ENCODE assay signal across 10 mouse cellular contexts in the genomic region with DNA sequence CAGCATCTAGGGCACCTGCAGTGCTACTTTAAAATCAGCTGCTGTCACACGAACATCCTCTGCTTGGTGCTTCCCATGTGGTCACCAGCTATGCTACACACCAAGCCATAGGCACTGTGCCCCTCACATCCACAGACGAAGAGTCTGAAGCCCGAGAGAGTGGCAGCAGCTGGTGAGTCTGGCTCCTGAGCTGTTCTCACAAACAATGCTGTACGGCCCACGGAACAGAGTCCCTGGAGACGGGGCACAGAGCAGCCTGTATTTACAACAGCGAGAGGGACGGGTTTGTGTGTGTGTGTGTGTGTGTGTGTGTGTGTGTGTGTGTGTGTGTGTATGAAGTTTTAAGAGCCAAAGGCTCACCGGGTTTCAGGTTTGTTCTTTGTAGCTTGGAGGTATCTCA. TPM values are rescaled to one million over a fixed set of nuclear protein-coding genes. Genes with fewer than 3 reads are reported as not detected.
DNase-seq lines count a peak whose midpoint lies in the region; ATAC-seq and TF ChIP-seq lines count a peak whose summit lies in the region.
"Had no signal": no experiment of that assay in that cellular context is flagged by ENCODE, and none has a peak within 500 bp of the region (broad histone marks: within the 10 kb centered on the region; RNA-seq: fewer than 3 reads in every experiment).

No protein-coding gene starts in this region.

- no peak overlapping the region for H3K4me2 ChIP-seq in forebrain, postnatal 0 days (ENCODE audit: low read depth)
- 0 out of 2 replicates have a peak overlapping the region, but pooled peaks have one; percentile 6 for H3K4me2 ChIP-seq in midbrain, embryonic 13.5 days (replicated peaks)
- no peak overlapping the region for H3K4me2 ChIP-seq in stomach, embryonic 16.5 days (ENCODE audit: low read depth, low read length)

- H3K4me1 ChIP-seq in forebrain, postnatal 0 days (ENCODE audit: insufficient read depth): peaks cover 9% of the 10 kb centered on the region; the same call in 1 of the 2 replicates
- H3K4me1 ChIP-seq in midbrain, embryonic 13.5 days (replicated peaks): peaks cover 40% of the 10 kb centered on the region
- H3K4me1 ChIP-seq in stomach, embryonic 16.5 days (ENCODE audit: control insufficient read depth, insufficient read depth, low read length): peaks cover 16% of the 10 kb centered on the region; the same call in 1 of the 2 replicates
- H3K4me1 ChIP-seq in cerebellum, adult 2 months (ENCODE audit: control insufficient read depth, insufficient read depth, low read length): peaks cover 6% of the 10 kb centered on the region

- TF ChIP-seq CTCF in left cerebral cortex, adult 2 months (IDR thresholded peaks at IDR 0.05): no peak
- no peak for TF ChIP-seq CTCF in forebrain, postnatal 0 days (IDR thresholded peaks at IDR 0.05; ENCODE audit: low read depth)
- no peak for TF ChIP-seq CTCF in cerebellum, adult 2 months (IDR thresholded peaks at IDR 0.05; ENCODE audit: borderline replicate concordance, insufficient read depth, low read depth, low read length)

- ATAC-seq in forebrain, postnatal 0 days: peak; percentile 89
- ATAC-seq in midbrain, embryonic 13.5 days: peak; percentile 91
- ATAC-seq in stomach, embryonic 16.5 days (ENCODE audit: insufficient read depth, low FRiP score): no peak

- no peaks in the 10 kb centered on the region for H3K9me3 ChIP-seq in forebrain, postnatal 0 days (ENCODE audit: low read length)
- no peaks in the 10 kb centered on the region for H3K9me3 ChIP-seq in midbrain, embryonic 13.5 days
- H3K9me3 ChIP-seq in stomach, embryonic 16.5 days (replicated peaks; ENCODE audit: control insufficient read depth, low read length): no peaks in the 10 kb centered on the region
- H3K9me3 ChIP-seq: stomach, embryonic 15.5 days had no signal

- no peak overlapping the region for H3K9ac ChIP-seq in forebrain, postnatal 0 days
- H3K9ac ChIP-seq in midbrain, embryonic 13.5 days (replicated peaks): no peak overlapping the region
- 0 out of 2 replicates have a peak overlapping the region, but pooled peaks have one; percentile 32 for H3K9ac ChIP-seq in stomach, embryonic 16.5 days (ENCODE audit: low read length)
- H3K9ac ChIP-seq: stomach, embryonic 15.5 days had no signal

- no peaks in the 10 kb centered on the region for H3K36me3 ChIP-seq in forebrain, postnatal 0 days (ENCODE audit: insufficient read depth)
- H3K36me3 ChIP-seq in midbrain, embryonic 13.5 days: no peaks in the 10 kb centered on the region
- no peaks in the 10 kb centered on the region for H3K36me3 ChIP-seq in stomach, embryonic 16.5 days (ENCODE audit: control insufficient read depth, insufficient read depth, low read length)
- H3K36me3 ChIP-seq: stomach, embryonic 15.5 days had no signal

- WGBS in forebrain, postnatal 0 days: 14% methylated on average over 9 of the region's 9 CpGs
- 23% methylated on average over 9 of the region's 9 CpGs for WGBS in midbrain, embryonic 13.5 days
- 24% methylated on average over 9 of the region's 9 CpGs for WGBS in stomach, embryonic 16.5 days
- WGBS in cerebellum, adult 2 months: 20% methylated on average over 9 of the region's 9 CpGs

- H3K27ac ChIP-seq in left cerebral cortex, adult 2 months: no peak overlapping the region
- no peak overlapping the region for H3K27ac ChIP-seq in forebrain, postnatal 0 days (ENCODE audit: low read depth, low read length)
- peak overlapping the region; percentile 70 for H3K27ac ChIP-seq in midbrain, embryonic 13.5 days
- 0 out of 2 replicates have a peak overlapping the region, but pooled peaks have one; percentile 49 for H3K27ac ChIP-seq in stomach, embryonic 16.5 days (ENCODE audit: low read length)
- H3K27ac ChIP-seq in cerebellum, adult 2 months (ENCODE audit: insufficient read depth, low read length): no peak overlapping the region

- peak; percentile 34 to 40 for DNase-seq in left cerebral cortex, postnatal 25 days (ENCODE audit: low spot score in 2 of 2)
- no peak for DNase-seq in left cerebral cortex, adult 2 months (ENCODE audit: extremely low spot score in 1 of 2, low spot score in 2 of 2)
- DNase-seq in forebrain, postnatal 0 days: peak; percentile 60
- no peak for DNase-seq in cerebellum, adult 2 months
- DNase-seq in heart, postnatal 14 days: no peak
- no peak for DNase-seq in adrenal gland, postnatal 10 days
- DNase-seq: heart, postnatal 36 days had no signal

- no peak overlapping the region for H3K4me3 ChIP-seq in left cerebral cortex, adult 2 months
- no peak overlapping the region for H3K4me3 ChIP-seq in forebrain, postnatal 0 days (ENCODE audit: low read depth, low read length)
- no peak overlapping the region for H3K4me3 ChIP-seq in midbrain, embryonic 13.5 days (replicated peaks)
- H3K4me3 ChIP-seq in stomach, embryonic 16.5 days (replicated peaks; ENCODE audit: low read length): no peak overlapping the region
- no peak overlapping the region for H3K4me3 ChIP-seq in cerebellum, adult 2 months (replicated peaks; ENCODE audit: insufficient read depth, low read depth, low read length)
- H3K4me3 ChIP-seq: stomach, embryonic 15.5 days had no signal

- intact Hi-C loops in left cerebral cortex, postnatal 25 days (cut with DNase I): no loop called here
- intact Hi-C loops in left cerebral cortex, adult 2 months (cut with DNase I): no loop called here
- intact Hi-C loops in heart, postnatal 14 days (cut with DNase I): no loop called here

- no peak for TF ChIP-seq POLR2A in cerebellum, adult 2 months (IDR thresholded peaks at IDR 0.05; ENCODE audit: borderline replicate concordance, insufficient read depth, low read length)

- no peaks in the 10 kb centered on the region for H3K27me3 ChIP-seq in forebrain, postnatal 0 days (ENCODE audit: insufficient read depth, low read length)
- no peaks in the 10 kb centered on the region for H3K27me3 ChIP-seq in midbrain, embryonic 13.5 days
- no peaks in the 10 kb centered on the region for H3K27me3 ChIP-seq in stomach, embryonic 16.5 days (ENCODE audit: control insufficient read depth, insufficient read depth, low read length)
- no peaks in the 10 kb centered on the region for H3K27me3 ChIP-seq in cerebellum, adult 2 months (ENCODE audit: control insufficient read depth, insufficient read depth, low read length)
- H3K27me3 ChIP-seq: stomach, embryonic 15.5 days had no signal

RNA-seq across cellular contexts. Expression of gene Ralgps2, which starts 50.7 kb away (rescaled TPM):
- 10 to 100 TPM; 38.4 to 46.2 TPM for total RNA-seq in left cerebral cortex, postnatal 25 days (2021)
- 10 to 100 TPM; 40.5 to 43.2 TPM for total RNA-seq in left cerebral cortex, adult 2 months (2021)
- 94.9 and 101 TPM in 2 replicates for total RNA-seq in forebrain, postnatal 0 days (2014; rRNA removed)
- 59.7 and 85.9 TPM in 2 replicates for polyA plus RNA-seq in forebrain, postnatal 0 days (2015; fragmentation: Nextera tagmentation; extraction: Ambion mirVana)
- 132 and 143 TPM in 2 replicates for polyA plus RNA-seq in midbrain, embryonic 13.5 days (2015; fragmentation: Nextera tagmentation; extraction: Ambion mirVana)
- polyA plus RNA-seq in stomach, embryonic 16.5 days (2015; fragmentation: Nextera tagmentation; extraction: Ambion mirVana): 54.5 and 57.1 TPM in 2 replicates
- 19.9 and 20.3 TPM in 2 replicates for polyA plus RNA-seq in cerebellum, adult 2 months (2012; rRNA removed)
- total RNA-seq in heart, postnatal 14 days (2021): 10 to 100 TPM; 16.3 to 17.1 TPM
- 10 to 100 TPM; 24.8 to 25.5 TPM for total RNA-seq in adrenal gland, postnatal 10 days (2021)

Comparison
In these comparisons a context has a peak if more than half of its experiments do, and no peak if none do; other contexts are left out.
1. DNase-seq: peak in left cerebral cortex, postnatal 25 days (2 of 2) and forebrain, postnatal 0 days (single experiment); none in left cerebral cortex, adult 2 months (0 of 2), cerebellum, adult 2 months (0 of 2), heart, postnatal 14 days (0 of 2) and adrenal gland, postnatal 10 days (single experiment).
2. H3K27ac ChIP-seq: peak in midbrain, embryonic 13.5 days (single experiment) and stomach, embryonic 16.5 days (single experiment); none in left cerebral cortex, adult 2 months (single experiment), forebrain, postnatal 0 days (single experiment) and cerebellum, adult 2 months (single experiment).